Mouse (Mus musculus): ENCODE data around the gene Mrpl16. TPM values are rescaled to one million over a fixed set of nuclear protein-coding genes. Genes with fewer than 3 reads are reported as not detected.
A peak's percentile ranks its signal among the peaks of the same experiment; 100 is the strongest.

The Mrpl16 gene
- total RNA-seq, 2 experiments from 2014 or later = 48.3 to 50.1 TPM

GRCm38 (mm10) chr19:11793741-11794359 lies 23.7 kb downstream of the Mrpl16 start:
- DNase-seq (ENCODE audit: extremely low spot score in 1 of 2, low spot score in 2 of 2) = no peak
- intact Hi-C loops (cut with DNase I) = no loop called here

GRCm38 (mm10) chr19:11794447-11794846 lies 24.3 kb downstream of the Mrpl16 start:
- DNase-seq (ENCODE audit: extremely low spot score in 1 of 2, low spot score in 2 of 2) = no peak
- intact Hi-C loops (cut with DNase I) = no loop called here

- intact Hi-C loops (cut with DNase I) = no loop called here
- DNase-seq (ENCODE audit: extremely low spot score in 1 of 2, low spot score in 2 of 2) = no peak
Observed at GRCm38 (mm10) chr19:11800531-11801315, 30.5 kb downstream of the Mrpl16 start.

- no peak for DNase-seq (ENCODE audit: extremely low spot score in 1 of 2, low spot score in 2 of 2)
- intact Hi-C loops (cut with DNase I) = no loop called here
Observed at GRCm38 (mm10) chr19:11804423-11804822, 34.2 kb downstream of the Mrpl16 start.

DNA sequence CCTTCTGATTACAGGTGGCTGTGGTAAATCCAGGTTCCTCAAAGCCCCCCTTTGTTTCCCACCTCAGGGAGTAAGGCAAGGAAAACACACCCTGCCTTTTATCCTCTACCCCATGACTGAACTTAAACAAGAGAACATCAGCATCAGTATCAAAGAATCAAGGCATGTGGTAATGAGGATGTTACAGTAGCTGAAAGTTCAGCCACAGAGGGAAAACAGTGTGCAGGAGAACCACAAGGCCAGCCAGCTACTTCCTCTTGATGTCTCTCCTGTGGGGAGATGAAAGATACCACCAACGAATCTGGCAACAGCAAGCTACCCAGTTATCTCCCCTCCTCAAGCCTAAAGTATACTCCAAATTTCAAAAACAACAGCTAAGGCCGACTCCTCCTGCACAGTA lies 37.1 kb downstream of the Mrpl16 start:
- no peak for DNase-seq (ENCODE audit: extremely low spot score in 1 of 2, low spot score in 2 of 2)
- intact Hi-C loops (cut with DNase I) = no loop called here

DNA sequence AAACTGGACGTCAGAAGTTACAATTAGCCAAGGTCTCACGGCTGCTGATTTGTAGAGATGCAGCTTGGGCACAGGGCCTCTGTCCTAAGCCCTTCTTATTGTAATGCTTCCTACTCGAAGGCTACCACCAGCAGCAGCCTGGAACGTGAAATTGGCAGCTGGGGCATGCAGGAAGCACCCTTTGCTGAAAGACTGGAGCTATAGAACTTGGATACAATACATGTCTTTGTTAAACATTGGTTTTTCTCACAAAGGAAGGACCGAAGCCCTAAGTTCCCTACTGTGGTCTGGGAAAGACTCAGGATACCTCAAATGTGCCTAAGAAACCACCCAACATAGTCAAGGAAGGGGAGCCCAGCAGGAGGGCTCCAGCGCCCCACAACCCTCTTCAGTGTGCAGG lies 37.6 kb downstream of the Mrpl16 start:
- no peak for DNase-seq (ENCODE audit: extremely low spot score in 1 of 2, low spot score in 2 of 2)
- intact Hi-C loops (cut with DNase I) = no loop called here

DNA sequence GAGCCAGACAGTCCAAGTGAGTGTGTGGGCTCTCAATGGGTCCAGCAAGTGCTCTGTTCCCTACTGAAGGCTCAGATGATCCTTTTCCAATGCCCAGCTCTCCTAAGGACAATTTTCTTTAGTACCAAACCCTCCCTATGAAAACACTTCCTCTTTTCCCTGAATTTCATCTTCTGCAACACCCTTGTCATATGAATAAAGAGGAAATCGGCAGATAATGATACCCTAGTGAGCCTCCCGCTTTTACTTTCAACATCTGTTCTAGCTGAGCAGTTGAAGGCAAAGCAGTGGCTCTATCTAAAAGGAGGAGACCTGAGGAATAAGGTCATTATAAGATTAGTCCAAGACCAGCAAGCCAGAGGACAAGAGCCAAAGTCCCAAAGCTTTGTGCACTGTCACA lies 38.3 kb downstream of the Mrpl16 start:
- no peak for DNase-seq (ENCODE audit: extremely low spot score in 1 of 2, low spot score in 2 of 2)
- intact Hi-C loops (cut with DNase I) = no loop called here

- no peak for DNase-seq (ENCODE audit: extremely low spot score in 1 of 2, low spot score in 2 of 2)
- intact Hi-C loops (cut with DNase I) = no loop called here
Observed at GRCm38 (mm10) chr19:11810003-11810758, 40.0 kb downstream of the Mrpl16 start.

DNA sequence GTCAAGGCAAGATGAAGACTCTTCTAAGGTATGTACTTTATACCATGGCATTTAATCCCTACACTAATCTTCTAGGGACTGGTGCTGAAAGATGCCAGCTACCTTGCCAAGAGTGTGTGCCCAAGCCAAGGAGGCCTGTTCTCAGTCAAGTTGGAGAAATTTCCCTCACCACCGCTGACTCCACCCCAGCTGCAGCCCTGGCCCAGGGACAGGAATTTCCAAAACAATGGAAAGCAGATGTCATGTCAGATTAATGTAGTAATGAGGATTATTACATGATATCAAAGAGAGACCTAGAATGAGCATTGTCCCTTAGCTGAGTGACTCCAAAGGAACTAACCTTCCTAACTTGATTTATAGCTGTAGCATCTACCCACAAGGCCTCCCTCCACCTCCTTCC lies 40.7 kb downstream of the Mrpl16 start:
- DNase-seq (ENCODE audit: extremely low spot score in 1 of 2, low spot score in 2 of 2) = no peak
- intact Hi-C loops (cut with DNase I) = no loop called here

- no peak for DNase-seq (ENCODE audit: extremely low spot score in 1 of 2, low spot score in 2 of 2)
- intact Hi-C loops (cut with DNase I) = no loop called here
Observed at GRCm38 (mm10) chr19:11811688-11812365, 41.6 kb downstream of the Mrpl16 start.

DNA sequence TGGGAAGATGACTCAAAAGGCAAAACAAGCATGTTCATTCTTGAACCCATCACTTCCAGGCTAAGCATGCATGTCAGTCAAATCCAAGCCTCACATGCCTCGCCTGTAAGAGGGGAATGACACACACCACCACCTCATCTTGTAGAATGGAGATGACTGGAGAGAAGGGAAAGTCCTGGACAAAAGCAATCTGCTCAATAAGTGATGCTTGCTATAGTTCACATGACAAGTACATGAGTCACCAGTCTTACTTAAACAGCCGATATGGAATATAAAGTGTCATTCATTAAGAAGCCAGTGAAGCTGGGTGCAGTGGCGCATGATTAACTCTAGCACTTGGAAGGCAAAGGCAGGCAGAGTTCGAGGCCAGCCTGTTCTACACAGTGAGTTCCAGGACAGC lies 42.9 kb downstream of the Mrpl16 start:
- intact Hi-C loops (cut with DNase I) = no loop called here
- no peak for DNase-seq (ENCODE audit: extremely low spot score in 1 of 2, low spot score in 2 of 2)

DNA sequence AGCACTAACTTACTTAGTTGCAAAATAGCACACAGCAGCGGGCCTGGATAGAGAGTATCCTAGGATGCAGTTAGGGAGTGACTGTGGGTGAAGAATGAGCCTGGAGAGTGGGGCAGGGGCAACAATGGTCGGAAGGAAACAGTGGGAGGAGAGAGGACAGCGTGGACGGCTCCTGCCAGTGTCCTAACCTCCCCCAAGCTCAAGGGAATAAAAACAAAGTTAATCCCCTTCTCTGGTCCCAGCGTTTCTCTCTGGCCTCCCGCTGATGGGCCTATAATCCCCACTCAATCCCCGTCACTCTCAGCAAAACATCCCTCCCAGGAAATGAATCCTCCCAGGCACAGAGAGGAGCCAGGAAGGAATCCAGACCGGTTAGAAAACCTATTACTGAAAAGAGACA lies 43.5 kb downstream of the Mrpl16 start:
- intact Hi-C loops (cut with DNase I) = no loop called here
- peak in 1 of 2 experiments; percentile 22 for DNase-seq (ENCODE audit: extremely low spot score in 1 of 2, low spot score in 2 of 2)

GRCm38 (mm10) chr19:11814742-11815333 lies 44.6 kb downstream of the Mrpl16 start:
- no peak for DNase-seq (ENCODE audit: extremely low spot score in 1 of 2, low spot score in 2 of 2)
- intact Hi-C loops (cut with DNase I) = loop anchor here (5.0 kb wide), 1 partner anchor 97 kb away; the partner anchor contains the start of gene Patl1

GRCm38 (mm10) chr19:11816706-11817105 lies 46.5 kb downstream of the Mrpl16 start:
- no peak for DNase-seq (ENCODE audit: extremely low spot score in 1 of 2, low spot score in 2 of 2)
- intact Hi-C loops (cut with DNase I) = loop anchor here (5.0 kb wide), 1 partner anchor 96 kb away; the partner anchor contains the start of gene Patl1

- intact Hi-C loops (cut with DNase I) = loop anchor here (5.0 kb wide), 1 partner anchor 95 kb away; the partner anchor contains the start of gene Patl1
- no peak for DNase-seq (ENCODE audit: extremely low spot score in 1 of 2, low spot score in 2 of 2)
Observed at GRCm38 (mm10) chr19:11817586-11817985, 47.4 kb downstream of the Mrpl16 start.

- intact Hi-C loops (cut with DNase I) = loop anchor here (5.0 kb wide), 1 partner anchor 94 kb away; the partner anchor contains the start of gene Patl1
- DNase-seq (ENCODE audit: extremely low spot score in 1 of 2, low spot score in 2 of 2) = peak in 1 of 2 experiments; percentile 68
Observed at GRCm38 (mm10) chr19:11818199-11819142, 48.3 kb downstream of the Mrpl16 start.

- intact Hi-C loops (cut with DNase I) = loop anchor here (5.0 kb wide), 1 partner anchor 93 kb away; the partner anchor contains the start of gene Patl1
- no peak for DNase-seq (ENCODE audit: extremely low spot score in 1 of 2, low spot score in 2 of 2)
Observed at GRCm38 (mm10) chr19:11819143-11819700, 49.0 kb downstream of the Mrpl16 start, which contains the start of gene Stx3. TSS of gene Stx3 (minus strand) at chr19:11819403.

Measured in left cerebral cortex, postnatal 10 days (tissue).